Mouse (Mus musculus) embryonic facial prominence, embryonic 13.5 days (tissue): ENCODE data around the gene Slx4ip. TPM values are rescaled to one million over a fixed set of nuclear protein-coding genes. Genes with fewer than 3 reads are reported as not detected.
A peak's percentile ranks its signal among the peaks of the same experiment; 100 is the strongest.

Experiments used
- ATAC-seq: fragments of 200-750 bp; cut with Nextera tagmentation; 2 replicates; pipeline ENCODE4 v1.8.0; 2017; ENCODE audit warnings: low read depth; ENCODE audit not compliant: insufficient number of reproducible peaks, insufficient read depth, low FRiP score, low TSS enrichment
- H3K27ac ChIP-seq: fragments of 300-500 bp; sonication (generic); 2 replicates; pipeline ENCODE4 v1.5.1; 2015; ENCODE audit warnings: moderate library complexity, mild to moderate bottlenecking, inconsistent platforms
- H3K27me3 ChIP-seq: fragments of 300-500 bp; sonication (generic); 2 replicates; pipeline ENCODE4 v1.6.1; 2015; ENCODE audit warnings: mild to moderate bottlenecking, inconsistent platforms
- H3K36me3 ChIP-seq: fragments of 300-500 bp; sonication (generic); 2 replicates; pipeline ENCODE4 v1.6.1; 2015; ENCODE audit warnings: mild to moderate bottlenecking, inconsistent platforms
- H3K4me1 ChIP-seq: fragments of 300-500 bp; sonication (generic); 2 replicates; pipeline ENCODE4 v1.6.1; 2015; ENCODE audit warnings: inconsistent platforms
- H3K4me2 ChIP-seq: fragments of 300-500 bp; sonication (generic); 2 replicates; pipeline ENCODE4 v1.6.1; 2015; ENCODE audit warnings: moderate library complexity, mild to moderate bottlenecking, inconsistent platforms
- H3K4me3 ChIP-seq: fragments of 300-500 bp; sonication (generic); 2 replicates; pipeline ENCODE4 v1.5.1; 2015; ENCODE audit warnings: mild to moderate bottlenecking, inconsistent platforms
- H3K9ac ChIP-seq: fragments of 300-500 bp; sonication (generic); 2 replicates; pipeline ENCODE4 v1.6.1; 2015; ENCODE audit warnings: mild to moderate bottlenecking, inconsistent platforms
- H3K9me3 ChIP-seq: fragments of 300-500 bp; sonication (generic); 2 replicates; pipeline ENCODE4 v1.6.1; 2016; ENCODE audit warnings: inconsistent platforms
- WGBS: fragments of 180-500 bp; shearing (Covaris S2); methylation state at CpG from one replicate; pipeline ENCODE4 v1.1.7; 2015; ENCODE audit warnings: mixed read lengths; 5-methylcytosine and 5-hydroxymethylcytosine counted together
- polyA plus RNA-seq: library from polyadenylated mRNA; unstranded; fragments of >200 nt; fragmentation: Nextera tagmentation; extraction: Ambion mirVana; gene quantifications from 2 replicates; pipeline ENCODE4 v1.2.1, GENCODE M21; 2015

The Slx4ip gene
- polyA plus RNA-seq, 1 experiment from 2014 or later, result 8.2 TPM

DNA sequence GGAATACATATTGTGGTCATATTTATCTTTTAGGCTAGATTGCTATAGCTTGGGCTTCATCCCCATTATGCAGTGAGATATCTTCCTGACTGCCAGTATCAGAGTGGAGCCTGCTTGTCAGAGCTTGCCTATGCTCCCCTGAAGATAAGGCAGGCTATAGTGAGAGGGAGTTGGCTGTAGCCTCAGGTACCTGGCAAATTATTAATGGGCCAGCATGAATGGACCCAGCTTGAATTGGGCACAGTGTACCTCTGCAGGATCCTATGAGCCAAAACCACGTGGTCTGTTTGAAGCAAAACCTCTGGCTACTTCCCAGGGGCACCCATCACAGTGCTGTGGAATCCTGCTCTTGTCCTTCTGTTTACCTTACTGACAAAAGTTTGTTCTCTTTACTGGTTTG, 61.2 kb downstream of the Slx4ip start:
- Histone ChIP-seq H3K27ac (no peak overlapping the region), H3K4me1 (peaks cover 34% of the 10 kb centered on the region), H3K27me3 (no peaks in the 10 kb centered on the region), H3K4me3 (no peak overlapping the region), H3K9ac (no peak overlapping the region), H3K4me2 (no peak overlapping the region), H3K36me3 (no peaks in the 10 kb centered on the region), H3K9me3 (no peaks in the 10 kb centered on the region)
- ATAC-seq, result no peak
- WGBS, result 58% methylated on average over 1 of the region's 1 CpGs

DNA sequence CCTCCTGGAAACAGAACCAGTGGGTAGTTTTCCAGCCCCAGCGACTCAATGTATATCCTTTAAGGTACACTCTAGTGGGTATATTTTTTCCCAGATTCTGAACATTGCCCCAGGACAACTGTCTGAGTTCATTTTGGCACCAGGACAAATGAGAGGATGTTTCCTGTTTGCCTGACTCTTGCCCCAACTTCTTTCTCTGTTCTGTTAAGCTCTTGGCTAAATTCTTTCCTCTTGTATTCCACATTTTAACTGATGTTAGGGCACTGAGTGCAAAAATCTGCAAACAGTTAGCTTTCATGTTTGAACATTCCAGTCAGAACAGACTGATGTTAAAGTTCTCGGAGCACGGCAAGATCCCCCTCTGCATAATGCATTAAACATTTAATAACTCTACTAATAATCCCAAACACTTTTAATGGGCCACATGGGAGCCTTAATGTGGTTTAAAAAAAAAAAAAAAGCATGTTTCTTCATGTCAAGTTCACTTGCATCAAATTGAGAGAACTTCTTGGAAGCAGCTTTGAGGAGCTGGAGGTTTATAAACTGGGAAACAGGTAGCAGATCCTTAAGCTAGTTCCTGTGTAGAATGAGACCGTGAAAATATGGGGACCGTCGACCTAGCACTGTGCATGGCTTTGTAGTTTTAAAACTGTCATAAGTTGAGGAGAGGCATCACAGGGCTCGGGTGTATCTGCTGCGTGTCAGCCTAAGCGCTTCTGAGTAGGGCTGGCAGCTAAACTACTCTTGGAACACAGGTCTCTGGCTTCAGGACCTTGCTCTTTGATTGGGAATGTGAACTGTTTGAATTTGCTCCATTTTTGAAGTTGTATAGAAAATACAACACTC, 64.9 kb downstream of the Slx4ip start:
- peak overlapping the region; percentile 28; the same call in 1 of the 2 replicates for H3K27ac ChIP-seq

DNA sequence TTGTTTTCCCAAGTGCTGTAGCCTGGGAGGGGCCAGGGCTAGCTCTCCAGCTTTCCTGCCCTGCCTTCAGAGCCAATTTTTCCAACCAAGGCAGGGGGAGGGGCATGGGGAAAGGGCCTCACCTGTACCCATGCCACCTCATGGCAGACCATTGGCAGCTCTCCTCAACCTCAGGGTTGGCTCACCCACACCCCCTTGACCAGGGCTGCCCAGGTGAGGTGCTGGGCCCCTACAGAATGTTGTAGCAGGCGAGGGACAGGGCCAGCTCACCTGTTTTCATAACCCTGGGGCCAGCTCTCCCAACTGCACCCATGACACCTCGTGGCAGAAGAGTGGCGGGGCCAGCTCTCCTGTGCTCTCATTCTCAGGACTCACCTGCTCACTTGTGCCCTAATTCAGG, 67.7 kb downstream of the Slx4ip start:
- no peak overlapping the region for H3K9ac ChIP-seq
- H3K9me3 ChIP-seq, result no peaks in the 10 kb centered on the region
- H3K27me3 ChIP-seq, result no peaks in the 10 kb centered on the region
- WGBS, result 89% methylated on average over 3 of the region's 3 CpGs
- no peaks in the 10 kb centered on the region for H3K36me3 ChIP-seq
- H3K4me3 ChIP-seq, result no peak overlapping the region
- no peak overlapping the region for H3K4me2 ChIP-seq
- no peak for ATAC-seq
- peaks cover 22% of the 10 kb centered on the region for H3K4me1 ChIP-seq
- H3K27ac ChIP-seq, result no peak overlapping the region

More for the DNA sequence above, 64.9 kb downstream of the Slx4ip start:
- Histone ChIP-seq H3K27me3 (no peaks in the 10 kb centered on the region), H3K4me1 (peaks cover 25% of the 10 kb centered on the region), H3K9me3 (no peaks in the 10 kb centered on the region), H3K36me3 (no peaks in the 10 kb centered on the region), H3K4me3 (no peak overlapping the region), H3K9ac (no peak overlapping the region), H3K4me2 (no peak overlapping the region)
- no peak for ATAC-seq
- 30% methylated on average over 9 of the region's 9 CpGs for WGBS

DNA sequence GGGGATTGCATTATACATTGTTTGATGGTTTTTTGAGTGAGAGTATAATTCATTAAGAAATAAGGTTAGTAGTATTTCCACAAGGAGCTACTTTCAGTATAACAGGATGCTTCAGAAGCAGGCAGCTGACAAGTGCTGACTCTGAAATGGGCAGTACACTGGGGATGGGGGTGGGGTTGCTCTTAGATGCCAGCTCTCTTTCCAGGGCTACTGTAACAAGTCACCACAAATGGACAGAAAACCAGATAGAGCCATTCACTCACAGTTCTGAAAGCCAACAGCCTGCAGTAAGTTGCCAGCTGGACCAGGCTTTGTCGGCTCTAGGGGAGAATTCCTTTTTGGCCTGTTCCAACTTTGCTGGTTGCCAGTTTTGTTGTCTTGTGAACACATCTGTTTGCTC, 84.8 kb downstream of the Slx4ip start:
- Histone ChIP-seq H3K9me3 (no peaks in the 10 kb centered on the region), H3K27ac (no peak overlapping the region), H3K4me2 (no peak overlapping the region), H3K4me1 (peaks cover 5% of the 10 kb centered on the region; the same call in 1 of the 2 replicates), H3K36me3 (no peaks in the 10 kb centered on the region), H3K4me3 (no peak overlapping the region), H3K27me3 (no peaks in the 10 kb centered on the region), H3K9ac (no peak overlapping the region)
- no peak for ATAC-seq
- WGBS, result 73% methylated on average over 1 of the region's 1 CpGs

DNA sequence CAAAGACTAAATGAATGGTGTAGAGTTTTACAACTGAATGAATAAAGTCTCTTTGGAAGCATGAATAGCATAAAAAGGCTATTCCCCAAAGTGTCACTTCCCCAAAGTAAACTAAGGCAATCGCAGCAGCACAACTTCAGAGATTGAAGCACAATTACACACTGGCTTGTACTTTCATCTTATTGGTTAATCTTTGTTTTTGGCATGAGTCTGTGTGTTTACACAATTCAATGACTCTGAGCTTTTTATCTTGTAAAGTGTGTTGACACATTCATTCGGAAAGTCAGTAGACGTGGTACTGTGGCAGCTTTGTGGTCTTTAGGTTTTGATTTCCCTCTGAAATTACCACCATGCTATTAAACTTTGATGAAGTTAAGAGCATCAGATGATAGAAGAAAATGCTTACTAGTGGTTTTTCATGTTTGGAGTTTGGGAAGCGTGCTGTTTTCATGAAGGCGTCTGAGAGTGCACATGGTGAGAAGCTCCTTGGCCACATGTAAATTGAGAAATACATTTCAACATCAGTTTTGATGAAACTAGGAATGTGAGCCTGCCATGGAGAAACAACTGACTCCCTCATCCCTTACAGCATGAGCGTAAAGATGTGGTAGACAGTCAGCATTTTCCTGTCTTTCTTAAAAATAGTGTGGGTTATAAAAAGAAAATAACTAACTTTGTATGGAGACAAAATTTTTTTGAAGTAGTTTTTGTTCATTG, 88.2 kb downstream of the Slx4ip start:
- ATAC-seq, result no peak
- Histone ChIP-seq H3K27me3 (no peaks in the 10 kb centered on the region), H3K9me3 (no peaks in the 10 kb centered on the region), H3K4me1 (peaks cover 9% of the 10 kb centered on the region), H3K9ac (no peak overlapping the region), H3K4me2 (no peak overlapping the region), H3K36me3 (no peaks in the 10 kb centered on the region), H3K27ac (no peak overlapping the region), H3K4me3 (no peak overlapping the region)
- 73% methylated on average over 6 of the region's 6 CpGs for WGBS

DNA sequence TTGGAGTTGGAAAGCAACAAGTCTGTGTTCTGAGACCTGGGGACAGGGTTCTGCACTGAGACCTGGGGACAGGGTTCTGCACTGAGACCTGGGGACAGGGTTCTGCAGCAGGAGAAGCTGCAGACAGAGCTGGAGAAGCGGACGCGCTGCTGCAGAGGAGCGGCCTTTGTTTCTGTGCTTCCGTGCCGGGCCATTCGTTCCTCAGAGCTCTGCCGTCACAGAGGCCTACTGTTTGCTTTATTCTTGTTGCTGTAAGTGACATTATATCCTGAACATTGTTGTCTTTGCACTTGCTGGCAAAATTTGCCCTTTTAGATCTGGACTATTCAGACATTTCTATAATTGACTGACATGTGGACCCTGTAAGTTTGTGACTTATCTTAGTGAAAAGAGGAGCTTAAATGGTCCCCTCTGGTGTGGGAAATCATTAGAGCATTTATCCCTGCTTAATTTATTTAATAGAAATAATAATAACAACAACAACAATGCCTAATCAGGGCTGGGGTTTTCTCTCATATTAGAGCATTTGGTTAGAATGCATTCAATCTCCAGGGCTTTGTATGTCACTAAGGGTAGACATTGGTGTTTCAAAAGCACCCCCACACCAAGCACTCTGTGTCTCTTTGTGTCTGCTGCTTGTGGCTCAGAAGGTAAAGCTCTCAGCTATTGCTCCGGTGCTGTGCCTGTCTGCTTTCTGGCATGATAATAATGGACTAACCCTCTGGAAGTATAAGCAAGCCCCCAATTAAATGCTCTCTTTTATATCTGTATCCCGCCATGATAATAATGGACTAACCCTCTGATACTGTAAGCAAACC, 90.3 kb downstream of the Slx4ip start:
- Histone ChIP-seq H3K27me3 (no peaks in the 10 kb centered on the region), H3K4me3 (no peak overlapping the region), H3K4me1 (peaks cover 6% of the 10 kb centered on the region), H3K36me3 (no peaks in the 10 kb centered on the region), H3K27ac (no peak overlapping the region), H3K4me2 (no peak overlapping the region), H3K9me3 (no peaks in the 10 kb centered on the region), H3K9ac (no peak overlapping the region)
- ATAC-seq, result no peak
- 72% methylated on average over 10 of the region's 10 CpGs for WGBS

DNA sequence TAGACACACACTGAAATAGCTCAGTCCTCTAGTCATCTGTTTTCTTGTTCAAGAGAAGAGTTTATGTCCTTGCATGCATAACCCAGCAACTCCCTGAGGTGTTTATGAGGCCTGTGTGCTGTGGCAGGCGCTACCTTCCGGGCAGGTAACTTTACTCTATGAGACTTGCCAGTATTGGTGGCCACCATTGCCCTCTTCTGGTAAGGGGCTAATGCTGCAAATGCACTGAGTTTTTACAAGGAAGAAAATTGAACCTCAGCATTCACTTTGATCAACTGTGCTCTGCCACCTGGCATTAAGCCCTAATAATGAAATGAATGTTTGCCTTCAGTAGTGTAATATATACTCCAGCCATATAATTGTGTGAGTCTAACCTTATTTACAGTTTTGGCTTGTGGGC, 92.9 kb downstream of the Slx4ip start:
- no peaks in the 10 kb centered on the region for H3K9me3 ChIP-seq
- no peak for ATAC-seq
- no peak overlapping the region for H3K9ac ChIP-seq
- no peak overlapping the region for H3K4me3 ChIP-seq
- H3K4me2 ChIP-seq, result no peak overlapping the region
- H3K4me1 ChIP-seq, result peaks cover 6% of the 10 kb centered on the region
- H3K36me3 ChIP-seq, result no peaks in the 10 kb centered on the region
- no peak overlapping the region for H3K27ac ChIP-seq
- no peaks in the 10 kb centered on the region for H3K27me3 ChIP-seq
- 80% methylated on average over 2 of the region's 2 CpGs for WGBS

DNA sequence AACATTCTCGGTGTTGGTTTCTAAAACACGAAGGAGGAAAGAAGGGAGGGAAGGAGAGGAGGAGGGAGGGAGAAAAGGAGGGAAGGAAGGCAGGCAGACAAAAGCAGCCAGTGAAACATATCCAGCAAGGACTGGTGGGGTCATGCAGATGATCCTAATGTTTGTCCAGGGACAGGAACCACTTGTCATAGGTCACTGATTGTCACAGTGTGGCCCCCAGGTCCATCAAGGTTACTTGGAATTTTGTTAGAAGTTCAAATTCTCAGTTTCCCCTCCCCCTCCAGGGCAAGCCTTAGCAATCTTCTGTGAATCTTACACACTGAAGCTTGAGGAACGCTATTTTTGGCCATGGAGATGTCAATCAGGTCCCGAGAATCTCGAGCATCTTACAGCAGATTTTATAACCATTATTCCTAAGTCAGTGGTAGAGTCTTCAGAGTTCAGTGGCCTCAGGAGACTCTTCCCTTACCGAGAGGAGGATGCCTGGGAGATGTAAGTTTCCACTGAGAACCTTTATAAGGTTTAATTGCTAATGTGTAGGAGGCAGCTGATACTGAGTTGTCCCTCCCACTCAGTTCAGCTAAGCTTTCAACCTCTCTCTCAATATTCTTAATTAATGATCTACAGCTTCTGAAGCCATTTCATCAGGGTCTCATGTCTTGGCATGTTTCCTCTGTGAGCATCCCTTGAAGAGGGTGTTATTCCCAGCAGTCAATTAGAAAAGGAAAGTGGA, 95.1 kb downstream of the Slx4ip start:
- Histone ChIP-seq H3K36me3 (no peaks in the 10 kb centered on the region), H3K4me3 (no peak overlapping the region), H3K27me3 (no peaks in the 10 kb centered on the region), H3K9ac (no peak overlapping the region), H3K9me3 (no peaks in the 10 kb centered on the region), H3K27ac (no peak overlapping the region), H3K4me2 (no peak overlapping the region), H3K4me1 (peaks cover 4% of the 10 kb centered on the region; the same call in 1 of the 2 replicates)
- WGBS, result 67% methylated on average over 6 of the region's 6 CpGs
- no peak for ATAC-seq

DNA sequence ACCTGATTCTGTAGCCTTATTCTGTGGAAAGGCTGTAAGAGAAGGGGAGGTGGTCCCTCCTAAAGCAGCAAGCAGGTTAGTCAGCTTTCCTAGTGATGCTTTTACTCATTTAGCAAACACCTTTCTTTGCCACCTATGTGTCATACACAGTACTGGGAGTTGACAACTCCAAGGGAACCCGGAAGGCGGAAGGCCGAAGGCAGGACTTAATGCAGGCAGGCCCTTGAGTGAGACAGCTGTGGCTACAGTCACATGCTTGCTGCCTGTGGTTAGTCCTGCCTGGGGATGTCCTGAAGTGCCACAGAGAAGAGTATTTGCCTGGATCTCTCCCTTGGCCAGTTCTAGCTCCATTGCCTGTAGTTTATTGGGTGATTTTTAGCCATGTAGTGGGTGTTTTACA, 102.1 kb downstream of the Slx4ip start:
- Histone ChIP-seq H3K4me2 (no peak overlapping the region), H3K9me3 (no peaks in the 10 kb centered on the region), H3K9ac (no peak overlapping the region), H3K27me3 (no peaks in the 10 kb centered on the region), H3K4me3 (no peak overlapping the region), H3K4me1 (0 out of 2 replicates have a peak, but pooled peaks cover 9% of the 10 kb centered on the region), H3K27ac (no peak overlapping the region), H3K36me3 (no peaks in the 10 kb centered on the region)
- 96% methylated on average over 3 of the region's 3 CpGs for WGBS
- ATAC-seq, result no peak

DNA sequence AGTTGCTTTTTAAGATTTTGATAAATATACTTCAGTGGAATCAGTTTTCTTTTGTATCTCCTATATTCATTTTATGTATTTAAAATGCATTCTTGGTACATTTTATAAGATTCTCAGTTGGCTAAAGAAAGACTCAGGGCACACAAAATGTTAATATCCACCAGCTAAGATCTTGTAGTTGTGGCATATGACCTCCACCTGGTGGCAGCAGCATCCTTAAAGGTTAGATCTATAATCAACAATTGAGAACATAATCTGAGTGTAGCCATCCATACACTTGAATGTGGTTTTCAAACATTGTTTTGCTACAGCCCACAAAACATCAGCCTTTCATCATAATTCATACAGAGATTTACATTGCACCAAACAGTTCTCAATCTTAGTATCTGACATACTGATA, 106.1 kb downstream of the Slx4ip start:
- Histone ChIP-seq H3K9ac (no peak overlapping the region), H3K9me3 (no peaks in the 10 kb centered on the region), H3K4me2 (no peak overlapping the region), H3K27ac (no peak overlapping the region), H3K4me3 (no peak overlapping the region), H3K27me3 (no peaks in the 10 kb centered on the region), H3K4me1 (0 out of 2 replicates have a peak, but pooled peaks cover 5% of the 10 kb centered on the region), H3K36me3 (no peaks in the 10 kb centered on the region)
- ATAC-seq, result no peak

DNA sequence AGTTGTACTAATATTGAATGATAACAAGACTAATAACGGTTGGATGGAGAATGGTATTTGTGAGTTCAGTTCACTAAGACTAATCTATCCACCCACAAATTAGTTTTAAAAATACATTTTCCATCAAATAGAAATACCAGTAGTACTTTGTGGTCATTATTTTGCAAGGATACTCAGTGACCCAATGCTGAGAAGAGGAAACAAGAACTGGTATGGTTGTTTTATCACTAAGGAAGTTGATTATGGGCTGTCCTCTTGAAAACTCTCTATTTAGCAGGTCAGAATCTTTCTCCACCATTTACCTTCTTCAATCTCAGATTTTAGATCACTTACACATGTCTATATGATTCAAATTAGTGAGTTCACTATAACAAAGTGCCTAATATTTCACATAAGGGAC, 111.0 kb downstream of the Slx4ip start:
- H3K36me3 ChIP-seq, result no peaks in the 10 kb centered on the region
- 92% methylated on average over 1 of the region's 1 CpGs for WGBS
- H3K4me2 ChIP-seq, result no peak overlapping the region
- H3K27me3 ChIP-seq, result no peaks in the 10 kb centered on the region
- no peaks in the 10 kb centered on the region for H3K4me1 ChIP-seq
- H3K9me3 ChIP-seq, result no peaks in the 10 kb centered on the region
- no peak overlapping the region for H3K27ac ChIP-seq
- ATAC-seq, result no peak
- no peak overlapping the region for H3K4me3 ChIP-seq
- H3K9ac ChIP-seq, result no peak overlapping the region
